Mouse (Mus musculus): ENCODE results near the gene Dgcr2. TPM values are rescaled to one million over a fixed set of nuclear protein-coding genes. Genes with fewer than 3 reads are reported as not detected.

The Dgcr2 gene
- total RNA-seq (2014; rRNA removed; ENCODE audit: low replicate concordance) (61.8 and 78.5 TPM in 2 replicates), polyA plus RNA-seq (2015; fragmentation: Nextera tagmentation; extraction: Ambion mirVana) (30.4 and 31.9 TPM in 2 replicates)

DNA sequence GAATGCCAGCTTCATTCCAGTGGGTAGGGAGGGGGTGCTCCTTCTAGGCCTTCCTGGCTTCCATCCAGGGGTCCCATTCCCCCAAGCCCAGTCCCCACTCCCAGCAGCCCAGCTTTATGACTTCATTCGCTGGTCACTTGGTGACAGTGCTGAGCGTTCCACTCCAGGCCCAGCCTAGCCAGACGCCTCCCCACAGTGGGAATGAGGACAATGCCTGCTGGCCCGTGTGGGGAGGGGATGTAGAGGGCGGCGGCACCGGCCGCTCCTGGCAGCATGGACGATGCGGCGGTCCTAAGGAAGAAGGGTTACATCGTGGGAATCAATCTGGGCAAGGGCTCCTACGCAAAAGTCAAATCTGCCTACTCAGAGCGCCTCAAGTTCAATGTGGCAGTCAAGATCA is at the start of gene Dgcr2, which contains the start of gene Tssk2:
Gene Dgcr2 (minus strand): TSS at position 101 of the 400 bp plus-strand sequence.
Gene Tssk2 (plus strand): TSS at position 176 of the 400 bp plus-strand sequence.
- no peaks in the 10 kb centered on the region for H3K27me3 ChIP-seq (ENCODE audit: control insufficient read depth, insufficient read depth, low read length)
- no peak for ATAC-seq (ENCODE audit: insufficient read depth, low read depth)
- H3K4me1 ChIP-seq (ENCODE audit: control insufficient read depth, insufficient read depth): no peaks in the 10 kb centered on the region
- no peaks in the 10 kb centered on the region for H3K9me3 ChIP-seq (replicated peaks; ENCODE audit: control insufficient read depth, low read length)
- H3K27ac ChIP-seq (ENCODE audit: low read depth): no peak within 1 kb of the TSS
- no peak within 1 kb of the TSS for H3K9ac ChIP-seq (replicated peaks; ENCODE audit: low read depth, low read length)
- TF ChIP-seq EP300 (IDR thresholded peaks at IDR 0.05; ENCODE audit: low read depth): no peak
- no peak for TF ChIP-seq CTCF (IDR thresholded peaks at IDR 0.05; ENCODE audit: low read depth)
- H3K4me2 ChIP-seq (ENCODE audit: low read depth, low read length): no peak within 1 kb of the TSS
- H3K4me3 ChIP-seq (ENCODE audit: low read depth, low read length): no peak within 1 kb of the TSS
- 87% methylated on average over 14 of the region's 14 CpGs for WGBS
- peaks cover 46% of the 10 kb centered on the region for H3K36me3 ChIP-seq (replicated peaks; ENCODE audit: control insufficient read depth, insufficient read depth, low read length)
- no peak for DNase-seq (ENCODE audit: low spot score)

DNA sequence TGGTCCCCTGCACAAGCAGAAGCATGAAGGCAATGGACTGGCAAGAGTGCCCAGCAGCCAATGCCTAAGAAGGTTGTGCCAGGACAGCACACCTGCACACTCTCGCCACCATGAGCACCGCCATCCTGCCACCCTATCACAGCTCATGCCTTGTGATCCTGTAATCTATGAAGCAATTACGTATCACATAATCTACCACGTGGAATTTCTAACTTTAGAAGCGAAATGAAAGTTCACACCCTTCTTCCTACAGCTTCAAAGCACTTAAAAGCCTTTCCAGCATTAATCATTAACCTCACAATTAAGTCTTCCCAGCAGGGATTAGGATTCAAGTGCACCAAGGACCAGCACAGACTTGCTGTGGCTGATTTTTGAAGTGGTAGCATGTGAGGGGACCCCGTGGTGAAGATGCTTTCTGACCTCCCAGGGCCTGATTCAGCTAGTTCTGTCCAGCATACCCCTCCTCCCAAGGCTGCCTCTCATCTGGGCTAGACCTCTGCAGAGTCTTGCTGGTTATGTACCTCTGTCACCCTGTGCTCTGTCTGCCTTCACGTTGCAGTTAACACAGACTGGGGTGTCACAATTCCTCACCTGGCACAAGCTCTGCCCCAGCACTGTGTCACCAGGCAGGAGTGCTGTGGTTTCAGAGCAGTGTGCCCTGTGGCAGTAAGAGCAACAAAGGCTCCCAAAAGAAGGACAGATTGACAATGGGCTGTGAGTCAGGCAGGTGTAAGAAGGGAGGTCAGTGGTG is 46.9 kb upstream of the Dgcr2 start:
- Histone ChIP-seq H3K27ac (ENCODE audit: low read depth) (no peak overlapping the region), H3K27me3 (ENCODE audit: control insufficient read depth, insufficient read depth, low read length) (no peaks in the 10 kb centered on the region), H3K9ac (replicated peaks; ENCODE audit: low read depth, low read length) (no peak overlapping the region), H3K4me3 (ENCODE audit: low read depth, low read length) (no peak overlapping the region), H3K4me2 (ENCODE audit: low read depth, low read length) (no peak overlapping the region), H3K9me3 (replicated peaks; ENCODE audit: control insufficient read depth, low read length) (no peaks in the 10 kb centered on the region), H3K4me1 (ENCODE audit: control insufficient read depth, insufficient read depth) (no peaks in the 10 kb centered on the region), H3K36me3 (replicated peaks; ENCODE audit: control insufficient read depth, insufficient read depth, low read length) (no peaks in the 10 kb centered on the region)
- no peak for DNase-seq (ENCODE audit: low spot score)
- ATAC-seq (ENCODE audit: insufficient read depth, low read depth): no peak
- TF ChIP-seq EP300 (IDR thresholded peaks at IDR 0.05; ENCODE audit: low read depth) (no peak), CTCF (IDR thresholded peaks at IDR 0.05; ENCODE audit: low read depth) (no peak)
- 49% methylated on average over 7 of the region's 7 CpGs for WGBS

DNA sequence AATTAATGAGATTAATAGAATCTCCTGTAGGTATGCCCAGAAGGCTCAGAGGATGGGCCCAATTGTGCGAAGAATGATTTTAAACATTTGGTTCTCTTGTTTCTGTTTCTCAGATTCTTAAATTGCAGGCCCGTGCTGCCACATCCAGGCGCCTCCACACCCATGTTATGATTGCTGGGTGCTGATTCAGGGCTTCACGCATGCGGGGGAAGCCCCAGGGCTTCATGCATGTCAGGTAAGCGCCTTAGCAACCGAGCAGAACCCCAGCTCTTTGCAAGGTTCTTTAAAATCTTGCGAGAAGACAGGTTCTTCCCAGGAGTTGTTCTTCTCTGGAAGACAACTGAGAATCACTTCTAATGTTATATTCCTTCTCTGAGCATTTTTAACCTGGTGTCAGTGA is 45.1 kb upstream of the Dgcr2 start:
- Histone ChIP-seq H3K27me3 (ENCODE audit: control insufficient read depth, insufficient read depth, low read length) (no peaks in the 10 kb centered on the region), H3K27ac (ENCODE audit: low read depth) (no peak overlapping the region), H3K4me2 (ENCODE audit: low read depth, low read length) (no peak overlapping the region), H3K9me3 (replicated peaks; ENCODE audit: control insufficient read depth, low read length) (no peaks in the 10 kb centered on the region), H3K36me3 (replicated peaks; ENCODE audit: control insufficient read depth, insufficient read depth, low read length) (no peaks in the 10 kb centered on the region), H3K4me1 (ENCODE audit: control insufficient read depth, insufficient read depth) (no peaks in the 10 kb centered on the region), H3K4me3 (ENCODE audit: low read depth, low read length) (no peak overlapping the region), H3K9ac (replicated peaks; ENCODE audit: low read depth, low read length) (no peak overlapping the region)
- DNase-seq (ENCODE audit: low spot score): no peak
- 58% methylated on average over 8 of the region's 8 CpGs for WGBS
- no peak for TF ChIP-seq CTCF (IDR thresholded peaks at IDR 0.05; ENCODE audit: low read depth)
- ATAC-seq (ENCODE audit: insufficient read depth, low read depth): no peak

DNA sequence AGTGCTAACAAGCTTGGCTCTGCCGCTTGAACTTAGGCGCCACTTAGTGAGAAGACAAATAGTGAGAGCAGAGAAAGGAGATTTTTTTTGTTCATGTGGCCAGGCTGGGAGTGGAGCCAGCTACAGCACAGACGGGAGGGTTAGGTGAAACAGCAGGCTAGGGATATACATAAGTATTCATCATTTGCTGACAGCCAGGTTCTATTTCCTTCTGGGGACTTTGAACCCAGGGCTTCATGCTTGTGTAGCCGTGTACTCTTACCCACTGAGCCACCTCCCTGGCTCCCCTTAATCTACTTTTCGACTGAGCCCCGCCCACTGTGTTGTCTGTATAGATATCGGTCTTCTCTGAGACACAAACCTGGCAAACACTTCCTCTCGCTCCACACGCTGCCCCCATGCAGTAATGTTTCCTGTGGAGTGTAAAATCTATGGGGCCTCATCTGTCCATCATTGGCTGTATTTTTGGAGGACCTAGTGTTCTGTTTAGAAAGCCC is 40.9 kb upstream of the Dgcr2 start:
- no peak for ATAC-seq (ENCODE audit: insufficient read depth, low read depth)
- WGBS: 32% methylated on average over 9 of the region's 9 CpGs

DNA sequence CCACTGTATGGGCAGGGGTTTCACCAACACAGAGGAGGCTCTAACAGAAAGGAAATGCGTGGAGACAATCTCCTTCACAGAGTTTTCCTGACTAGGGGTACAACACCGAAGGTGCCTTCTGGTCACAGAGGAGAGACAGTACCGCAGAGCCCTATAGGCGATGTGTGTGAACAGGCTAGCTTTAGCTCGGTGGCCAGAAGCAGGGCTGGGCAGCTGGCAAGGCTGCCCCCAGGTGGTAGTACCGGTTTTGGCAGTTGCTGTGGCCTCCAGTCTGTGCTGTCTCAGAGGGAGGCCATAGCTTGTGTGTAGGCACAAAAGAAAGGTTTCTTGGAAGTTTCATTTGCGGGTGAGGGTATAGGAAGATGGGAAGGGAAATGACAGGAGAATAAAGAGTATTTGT is 40.5 kb upstream of the Dgcr2 start:
- ATAC-seq (ENCODE audit: insufficient read depth, low read depth) (peak; percentile 84; the same call in 1 of the 2 replicates), DNase-seq (ENCODE audit: low spot score) (peak; percentile 56)
- 13% methylated on average over 7 of the region's 7 CpGs for WGBS
- no peak overlapping the region for H3K27ac ChIP-seq (ENCODE audit: low read depth)
- peak; percentile 71 for TF ChIP-seq CTCF (IDR thresholded peaks at IDR 0.05; ENCODE audit: low read depth)
- TF ChIP-seq EP300 (IDR thresholded peaks at IDR 0.05; ENCODE audit: low read depth): no peak
- H3K9ac ChIP-seq (replicated peaks; ENCODE audit: low read depth, low read length): no peak overlapping the region
- no peaks in the 10 kb centered on the region for H3K4me1 ChIP-seq (ENCODE audit: control insufficient read depth, insufficient read depth)
- H3K27me3 ChIP-seq (ENCODE audit: control insufficient read depth, insufficient read depth, low read length): no peaks in the 10 kb centered on the region
- H3K9me3 ChIP-seq (replicated peaks; ENCODE audit: control insufficient read depth, low read length): no peaks in the 10 kb centered on the region
- H3K4me2 ChIP-seq (ENCODE audit: low read depth, low read length): no peak overlapping the region
- no peaks in the 10 kb centered on the region for H3K36me3 ChIP-seq (replicated peaks; ENCODE audit: control insufficient read depth, insufficient read depth, low read length)
- no peak overlapping the region for H3K4me3 ChIP-seq (ENCODE audit: low read depth, low read length)

More for the DNA sequence above, 40.9 kb upstream of the Dgcr2 start:
- Histone ChIP-seq H3K27me3 (ENCODE audit: control insufficient read depth, insufficient read depth, low read length) (no peaks in the 10 kb centered on the region), H3K4me3 (ENCODE audit: low read depth, low read length) (no peak overlapping the region), H3K27ac (ENCODE audit: low read depth) (no peak overlapping the region), H3K4me2 (ENCODE audit: low read depth, low read length) (no peak overlapping the region), H3K36me3 (replicated peaks; ENCODE audit: control insufficient read depth, insufficient read depth, low read length) (no peaks in the 10 kb centered on the region), H3K9me3 (replicated peaks; ENCODE audit: control insufficient read depth, low read length) (no peaks in the 10 kb centered on the region), H3K9ac (replicated peaks; ENCODE audit: low read depth, low read length) (no peak overlapping the region), H3K4me1 (ENCODE audit: control insufficient read depth, insufficient read depth) (no peaks in the 10 kb centered on the region)
- no peak for DNase-seq (ENCODE audit: low spot score)
- no peak for TF ChIP-seq EP300 (IDR thresholded peaks at IDR 0.05; ENCODE audit: low read depth)
- no peak for TF ChIP-seq CTCF (IDR thresholded peaks at IDR 0.05; ENCODE audit: low read depth)

Measured in heart, postnatal 0 days (tissue).